Mouse (Mus musculus) ES-E14 (cell line): ENCODE measurements at regions not wholly inside any gene's neighbourhood (a gene's known extent, or its start where the extent isn't known, plus 50 kb on each side); places are given as distances from the start of the nearest gene placed in this dataset.

Experiments
- CHD2 ChIP-seq: IDR thresholded peaks from 2 replicates; pipeline ENCODE4 v1.6.1; 2014; ENCODE audit warnings: mild to moderate bottlenecking, low read depth, low read length, inconsistent platforms
- HCFC1 ChIP-seq: IDR thresholded peaks from 2 replicates; pipeline ENCODE4 v1.6.1; 2012; ENCODE audit warnings: low read length, inconsistent platforms, borderline replicate concordance; ENCODE audit not compliant: insufficient read depth
- MAFK ChIP-seq: IDR thresholded peaks from 2 replicates; pipeline ENCODE4 v1.6.1; 2014; ENCODE audit warnings: mild to moderate bottlenecking, low read depth, low read length, inconsistent platforms; ENCODE audit not compliant: insufficient read depth
- ZC3H11A ChIP-seq: IDR thresholded peaks from 2 replicates; pipeline ENCODE4 v1.6.1; 2012; ENCODE audit warnings: low read depth, mild to moderate bottlenecking, inconsistent platforms, low read length, borderline replicate concordance
- ZNF384 ChIP-seq: IDR thresholded peaks from 2 replicates; pipeline ENCODE4 v1.6.1; 2012; ENCODE audit warnings: low read depth, low read length, inconsistent platforms

DNA sequence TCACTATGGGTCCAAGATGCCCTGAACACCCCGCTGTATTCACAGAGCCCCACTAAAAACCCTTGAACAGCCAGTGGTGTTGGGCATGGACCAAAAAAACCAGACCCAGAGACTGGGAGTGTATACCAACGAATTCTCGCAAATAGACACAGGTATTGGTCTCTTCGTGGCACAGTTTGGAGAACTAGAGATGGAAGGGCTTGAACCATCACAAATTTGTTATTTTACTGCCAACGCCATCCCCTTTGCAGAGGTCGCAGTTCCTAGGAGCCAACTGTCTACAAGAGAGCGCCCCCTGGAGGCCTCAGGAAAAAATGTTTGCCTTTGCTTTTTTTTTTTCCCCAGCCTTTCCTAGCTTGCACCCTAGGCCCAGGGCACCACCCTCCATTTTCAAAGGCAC is 99.1 kb downstream of the Edn3 start:
- no peak for TF ChIP-seq ZC3H11A
- no peak for TF ChIP-seq HCFC1
- no peak for TF ChIP-seq MAFK
- peak; percentile 93 for TF ChIP-seq ZNF384
- no peak for TF ChIP-seq CHD2
